Mouse (Mus musculus): ENCODE measurements around the gene Podxl. TPM values are rescaled to one million over a fixed set of nuclear protein-coding genes. Genes with fewer than 3 reads are reported as not detected.

Gene Podxl
- 7.1 and 7.3 TPM in 2 replicates for polyA plus RNA-seq (2015; fragmentation: Nextera tagmentation; extraction: Ambion mirVana)

DNA sequence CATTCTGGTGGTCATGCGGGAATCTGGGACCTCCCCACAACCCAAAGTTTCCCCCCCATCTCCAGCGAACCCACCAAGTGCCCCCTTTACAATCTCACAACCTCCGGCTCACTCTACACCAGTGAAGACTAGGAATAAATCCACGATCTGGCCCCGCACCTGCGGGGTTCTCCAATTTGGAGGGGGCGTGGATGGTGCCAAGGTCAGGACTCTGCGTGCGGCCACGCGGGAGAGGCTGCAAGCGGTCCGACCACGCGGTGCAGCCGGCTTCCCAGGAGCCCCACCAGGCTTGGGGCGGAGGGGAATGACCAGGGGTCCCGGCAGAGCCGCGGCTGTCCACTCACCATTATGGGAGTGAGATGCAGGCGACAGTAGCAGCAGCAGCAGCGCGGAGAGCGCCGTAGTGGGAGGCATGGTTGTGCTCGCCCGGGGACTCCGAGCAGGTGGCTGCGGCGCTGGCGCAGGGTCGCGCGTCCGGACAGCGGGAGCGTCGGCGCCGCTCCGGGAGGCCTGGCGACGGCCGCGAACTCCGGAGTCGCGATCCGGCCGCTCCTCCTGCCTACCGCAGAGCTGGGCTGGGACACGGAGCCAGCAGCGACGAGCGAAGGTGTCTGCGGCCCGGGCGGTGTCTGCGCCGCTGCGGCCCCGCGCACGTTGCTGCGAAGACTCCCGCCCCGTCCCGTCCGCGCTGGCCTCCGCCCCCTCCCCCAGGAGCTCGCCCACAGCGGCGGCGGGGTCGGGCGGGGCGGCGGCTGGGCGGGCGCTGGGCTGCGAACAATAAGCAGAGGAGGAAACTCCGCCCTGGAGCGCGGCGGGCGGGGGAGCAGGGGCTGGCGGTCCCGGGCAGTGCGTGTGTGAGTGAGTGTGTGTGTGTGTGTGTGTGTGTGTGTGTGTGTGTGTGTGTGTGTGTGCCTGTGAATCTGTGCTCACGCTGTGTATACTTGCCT, at the start of gene Podxl:
Gene Podxl, minus strand, starts transcription at position 747 of the 947 bp plus-strand sequence.

Other genes with a start within 250 kb of the Podxl start
- gene Mkln1, start 165.2 kb downstream of the Podxl start, polyA plus RNA-seq (2015; fragmentation: Nextera tagmentation; extraction: Ambion mirVana): 80.2 and 82.3 TPM in 2 replicates

Measured in neural tube, postnatal 0 days (tissue).